In the genomic region with DNA sequence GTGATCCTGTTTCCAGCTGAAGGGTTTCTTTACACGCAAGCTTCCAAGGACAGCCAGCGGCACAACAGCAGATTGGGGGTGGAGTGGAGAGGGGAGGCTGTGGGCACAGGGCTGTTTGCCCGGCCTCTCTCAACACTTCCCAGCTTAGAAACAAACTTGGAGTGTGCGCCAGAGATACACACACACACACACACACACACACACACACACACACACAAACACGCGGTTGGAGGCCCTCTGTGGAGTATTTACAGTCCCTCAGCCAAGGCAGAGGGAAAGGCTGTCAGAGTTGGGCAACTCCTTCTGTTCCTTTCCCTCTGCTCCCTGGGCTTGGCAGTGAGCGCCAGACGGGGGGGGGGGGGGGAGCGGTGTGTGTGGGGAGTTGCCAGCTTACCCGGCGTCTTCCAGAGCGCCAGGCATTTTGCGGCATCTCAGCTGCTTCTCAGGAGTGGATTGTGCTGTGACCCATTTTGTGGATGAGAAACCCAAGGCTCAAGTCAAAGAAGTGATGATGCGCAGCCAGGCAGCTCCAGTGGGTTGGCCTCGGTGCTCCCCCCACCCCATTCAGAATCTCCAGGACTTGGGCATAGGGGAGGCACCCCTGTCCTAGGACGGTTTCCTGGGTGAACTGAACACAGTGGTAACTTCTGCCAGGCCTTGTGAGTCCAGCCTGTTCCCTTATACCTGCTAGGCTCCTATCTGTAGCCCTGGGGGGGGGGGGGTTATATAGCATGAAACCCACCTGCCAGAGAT, we compare ENCODE assay signal across 8 mouse cellular contexts. TPM values are rescaled to one million over a fixed set of nuclear protein-coding genes. Genes with fewer than 3 reads are reported as not detected.
DNase-seq lines count a peak whose midpoint lies in the region; ATAC-seq and TF ChIP-seq lines count a peak whose summit lies in the region.

No protein-coding gene starts in this region.

- peaks cover 36% of the 10 kb centered on the region for H3K4me1 ChIP-seq in liver, adult 2 months (ENCODE audit: control insufficient read depth, insufficient read depth, low read length)
- H3K4me1 ChIP-seq in forebrain, embryonic 15.5 days: peaks cover 74% of the 10 kb centered on the region
- peaks cover 48% of the 10 kb centered on the region for H3K4me1 ChIP-seq in hindbrain, embryonic 11.5 days (replicated peaks; ENCODE audit: control insufficient read depth, insufficient read depth, low read length)

- H3K27ac ChIP-seq in liver, adult 2 months (replicated peaks; ENCODE audit: insufficient read depth, low read depth, low read length): no peak overlapping the region
- no peak overlapping the region for H3K27ac ChIP-seq in forebrain, embryonic 15.5 days (replicated peaks)
- H3K27ac ChIP-seq in hindbrain, embryonic 11.5 days (ENCODE audit: low read depth, low read length): no peak overlapping the region

- ATAC-seq in forebrain, embryonic 15.5 days (replicated peaks): peak; percentile 42
- no peak for ATAC-seq in hindbrain, embryonic 11.5 days (ENCODE audit: low FRiP score)

- H3K4me3 ChIP-seq in liver, adult 2 months (ENCODE audit: insufficient read depth, low read depth, low read length): no peak overlapping the region
- peak overlapping the region; percentile 68 for H3K4me3 ChIP-seq in forebrain, embryonic 15.5 days
- peak overlapping the region; percentile 86 for H3K4me3 ChIP-seq in hindbrain, embryonic 11.5 days (ENCODE audit: low read depth, low read length)

- WGBS in liver, adult 2 months: 20% methylated on average over 13 of the region's 16 CpGs
- WGBS in forebrain, embryonic 15.5 days: 8% methylated on average over 14 of the region's 16 CpGs
- WGBS in hindbrain, embryonic 11.5 days: 25% methylated on average over 13 of the region's 16 CpGs

- no peaks in the 10 kb centered on the region for H3K27me3 ChIP-seq in liver, adult 2 months (ENCODE audit: control insufficient read depth, insufficient read depth, low read length)
- H3K27me3 ChIP-seq in forebrain, embryonic 15.5 days: peaks cover 32% of the 10 kb centered on the region
- peaks cover 6% of the 10 kb centered on the region; the same call in 1 of the 2 replicates for H3K27me3 ChIP-seq in hindbrain, embryonic 11.5 days (ENCODE audit: control insufficient read depth, insufficient read depth, low read length)

- DNase-seq in liver, adult 2 months (ENCODE audit: extremely low read depth, low read depth, low spot score): peak; percentile 89
- DNase-seq in liver: no peak
- no peak for DNase-seq in hindbrain, embryonic 11.5 days (ENCODE audit: low spot score)
- peak; percentile 68 for DNase-seq in left cerebral cortex, adult 11 months (ENCODE audit: low spot score)
- DNase-seq in lung, postnatal 10 days: peak; percentile 89
- DNase-seq in right cerebral cortex, postnatal 36 days (ENCODE audit: low spot score in 2 of 2): peak; percentile 79 to 81
- DNase-seq in thymus, adult 18-20 months: no peak

- no peak overlapping the region for H3K9ac ChIP-seq in liver, adult 2 months (ENCODE audit: low read depth, low read length)
- H3K9ac ChIP-seq in forebrain, embryonic 15.5 days (replicated peaks): peak overlapping the region; percentile 69; the same call in 1 of the 2 replicates
- peak overlapping the region; percentile 77; the same call in 1 of the 2 replicates for H3K9ac ChIP-seq in hindbrain, embryonic 11.5 days (ENCODE audit: low read depth, low read length)

- no peaks in the 10 kb centered on the region for H3K9me3 ChIP-seq in forebrain, embryonic 15.5 days
- H3K9me3 ChIP-seq in hindbrain, embryonic 11.5 days (ENCODE audit: control insufficient read depth, low read length): no peaks in the 10 kb centered on the region

- no peaks in the 10 kb centered on the region for H3K79me2 ChIP-seq in liver, adult 2 months (ENCODE audit: control insufficient read depth, insufficient read depth, low read length)

- TF ChIP-seq POLR2A in liver, adult 2 months (IDR thresholded peaks at IDR 0.05; ENCODE audit: extremely low read depth, insufficient read depth, low read length): no peak

- TF ChIP-seq CTCF in liver, adult 2 months (IDR thresholded peaks at IDR 0.05; ENCODE audit: low read depth, low read length): no peak

- H3K4me2 ChIP-seq in forebrain, embryonic 15.5 days (replicated peaks): peak overlapping the region; percentile 80
- H3K4me2 ChIP-seq in hindbrain, embryonic 11.5 days (replicated peaks; ENCODE audit: low read depth, low read length): peak overlapping the region; percentile 91

- no peaks in the 10 kb centered on the region for H3K36me3 ChIP-seq in liver, adult 2 months (ENCODE audit: control insufficient read depth, insufficient read depth, low read length)
- no peaks in the 10 kb centered on the region for H3K36me3 ChIP-seq in forebrain, embryonic 15.5 days
- H3K36me3 ChIP-seq in hindbrain, embryonic 11.5 days (ENCODE audit: control insufficient read depth, insufficient read depth, low read length): no peaks in the 10 kb centered on the region

RNA-seq across cellular contexts. Expression of gene Fam222a, which starts 2.3 kb away (rescaled TPM):
- total RNA-seq in liver, adult 2 months (2014; rRNA removed): 0.09 and 0.60 TPM in 2 replicates
- 1.2 and 1.4 TPM in 2 replicates for polyA plus RNA-seq in liver, adult 2 months (2012; rRNA removed)
- polyA plus RNA-seq in forebrain, embryonic 15.5 days (2015; fragmentation: Nextera tagmentation; extraction: Ambion mirVana): 5.2 and 5.6 TPM in 2 replicates
- polyA plus RNA-seq in hindbrain, embryonic 11.5 days (2014; fragmentation: Nextera tagmentation; extraction: Ambion mirVana): 4.8 and 6.5 TPM in 2 replicates

Comparison
In these comparisons a context has a peak if more than half of its experiments do, and no peak if none do; other contexts are left out.
1. DNase-seq: peak in liver, adult 2 months (single experiment), left cerebral cortex, adult 11 months (single experiment), lung, postnatal 10 days (single experiment) and right cerebral cortex, postnatal 36 days (2 of 2); none in liver (single experiment), hindbrain, embryonic 11.5 days (single experiment) and thymus, adult 18-20 months (0 of 2).